Mouse (Mus musculus) liver, adult 2 months (tissue): ENCODE measurements around the gene Celf2. TPM values are rescaled to one million over a fixed set of nuclear protein-coding genes. Genes with fewer than 3 reads are reported as not detected.

Experiments used
- DNase-seq: peaks from one replicate; pipeline ENCODE4 v3.0.0-alpha.2; 2011; ENCODE audit warnings: low read depth, low spot score; ENCODE audit errors: extremely low read depth
- H3K27ac ChIP-seq: fragments of 200-500 bp; replicated peaks from 2 replicates; pipeline ENCODE4 v1.5.1; 2012; ENCODE audit warnings: low read depth, mild to moderate bottlenecking, control low read depth, inconsistent platforms, low read length; ENCODE audit not compliant: insufficient read depth
- H3K27me3 ChIP-seq: fragments of 200-500 bp; 2 replicates; pipeline ENCODE4 v1.6.1; 2012; ENCODE audit warnings: mild to moderate bottlenecking, moderate library complexity, low read length, inconsistent platforms; ENCODE audit not compliant: control insufficient read depth, insufficient read depth
- H3K36me3 ChIP-seq: fragments of 200-500 bp; 2 replicates; pipeline ENCODE4 v1.6.1; 2012; ENCODE audit warnings: low read length, inconsistent platforms; ENCODE audit not compliant: control insufficient read depth, insufficient read depth
- H3K4me1 ChIP-seq: fragments of 200-500 bp; 2 replicates; pipeline ENCODE4 v1.6.1; 2011; ENCODE audit warnings: low read length; ENCODE audit not compliant: control insufficient read depth, insufficient read depth
- H3K4me3 ChIP-seq: fragments of 200-500 bp; 2 replicates; pipeline ENCODE4 v1.5.1; 2011; ENCODE audit warnings: low read depth, mild to moderate bottlenecking, control low read depth, low read length, moderate library complexity; ENCODE audit not compliant: insufficient read depth
- H3K79me2 ChIP-seq: fragments of 200-500 bp; 2 replicates; pipeline ENCODE4 v1.6.1; 2012; ENCODE audit warnings: inconsistent platforms, mild to moderate bottlenecking, low read length, moderate library complexity; ENCODE audit not compliant: control insufficient read depth, insufficient read depth
- H3K9ac ChIP-seq: fragments of 200-500 bp; 2 replicates; pipeline ENCODE4 v1.6.1; 2012; ENCODE audit warnings: low read depth, mild to moderate bottlenecking, control low read depth, inconsistent platforms, low read length
- CTCF ChIP-seq: fragments of 200-500 bp; IDR thresholded peaks from 2 replicates; pipeline ENCODE4 v1.5.1; 2011; ENCODE audit warnings: low read depth, low read length, control low read depth
- POLR2A ChIP-seq: fragments of 200-500 bp; IDR thresholded peaks from 2 replicates; pipeline ENCODE4 v1.6.1; 2011; ENCODE audit warnings: low read length, control low read depth; ENCODE audit not compliant: insufficient read depth; ENCODE audit errors: extremely low read depth
- WGBS: fragments of 180-500 bp; shearing (Covaris S2); methylation state at CpG from one replicate; pipeline ENCODE4 v1.1.7; 2018; 5-methylcytosine and 5-hydroxymethylcytosine counted together
- polyA plus RNA-seq: library from polyadenylated mRNA; depleted of rRNA; stranded (reverse); fragments of >200 nt; gene quantifications from 2 replicates; pipeline ENCODE4 v1.2.3, GENCODE M21; 2012
- total RNA-seq: library from RNA; depleted of rRNA; stranded (reverse); fragments of >200 nt; gene quantifications from 2 replicates; pipeline ENCODE4 v1.2.3, GENCODE M21; 2014

The Celf2 gene
- total and polyA plus RNA-seq, 2 experiments, result 2.9 to 4.7 TPM

- WGBS, result 83% methylated on average over 13 of the region's 13 CpGs
- DNase-seq, result no peak
- H3K4me3 ChIP-seq, result no peak overlapping the region
- no peaks in the 10 kb centered on the region for H3K36me3 ChIP-seq
- no peak overlapping the region for H3K9ac ChIP-seq
- no peaks in the 10 kb centered on the region for H3K27me3 ChIP-seq
- no peaks in the 10 kb centered on the region for H3K79me2 ChIP-seq
- no peak for TF ChIP-seq CTCF
- no peak for TF ChIP-seq POLR2A
- no peaks in the 10 kb centered on the region for H3K4me1 ChIP-seq
- no peak overlapping the region for H3K27ac ChIP-seq
Measured at GRCm38 (mm10) chr2:6505979-6506811, 1003.2 kb downstream of the Celf2 start.

GRCm38 (mm10) chr2:6505531-6505930 lies 1003.8 kb downstream of the Celf2 start:
- H3K4me1 ChIP-seq, result no peaks in the 10 kb centered on the region
- no peak for TF ChIP-seq POLR2A
- DNase-seq, result no peak
- no peaks in the 10 kb centered on the region for H3K36me3 ChIP-seq
- WGBS, result 91% methylated on average over 12 of the region's 12 CpGs
- no peak overlapping the region for H3K4me3 ChIP-seq
- no peak overlapping the region for H3K9ac ChIP-seq
- H3K79me2 ChIP-seq, result no peaks in the 10 kb centered on the region
- H3K27me3 ChIP-seq, result no peaks in the 10 kb centered on the region
- no peak overlapping the region for H3K27ac ChIP-seq

GRCm38 (mm10) chr2:6498101-6498500 lies 1011.3 kb downstream of the Celf2 start:
- no peak overlapping the region for H3K27ac ChIP-seq
- 83% methylated on average over 12 of the region's 12 CpGs for WGBS
- no peak overlapping the region for H3K9ac ChIP-seq
- TF ChIP-seq CTCF (no peak), POLR2A (no peak)
- H3K4me1 ChIP-seq, result no peaks in the 10 kb centered on the region
- H3K36me3 ChIP-seq, result no peaks in the 10 kb centered on the region
- H3K79me2 ChIP-seq, result no peaks in the 10 kb centered on the region
- no peak for DNase-seq
- H3K4me3 ChIP-seq, result no peak overlapping the region
- H3K27me3 ChIP-seq, result no peaks in the 10 kb centered on the region; the same call in 1 of the 2 replicates

- WGBS, result 77% methylated on average over 5 of the region's 5 CpGs
- Histone ChIP-seq H3K27ac (no peak overlapping the region), H3K9ac (no peak overlapping the region), H3K36me3 (no peaks in the 10 kb centered on the region), H3K4me1 (no peaks in the 10 kb centered on the region), H3K27me3 (no peaks in the 10 kb centered on the region; the same call in 1 of the 2 replicates), H3K4me3 (no peak overlapping the region), H3K79me2 (no peaks in the 10 kb centered on the region)
- no peak for TF ChIP-seq CTCF
- no peak for TF ChIP-seq POLR2A
- DNase-seq, result no peak
Measured at GRCm38 (mm10) chr2:6497636-6498035, 1011.7 kb downstream of the Celf2 start.

GRCm38 (mm10) chr2:6493886-6494285 lies 1015.5 kb downstream of the Celf2 start:
- H3K9ac ChIP-seq, result no peak overlapping the region
- H3K79me2 ChIP-seq, result no peaks in the 10 kb centered on the region
- H3K27me3 ChIP-seq, result no peaks in the 10 kb centered on the region; the same call in 1 of the 2 replicates
- WGBS, result 85% methylated on average over 5 of the region's 5 CpGs
- no peaks in the 10 kb centered on the region for H3K4me1 ChIP-seq
- no peak overlapping the region for H3K4me3 ChIP-seq
- H3K36me3 ChIP-seq, result no peaks in the 10 kb centered on the region
- no peak overlapping the region for H3K27ac ChIP-seq
- TF ChIP-seq POLR2A (no peak), CTCF (no peak)
- DNase-seq, result no peak

- WGBS, result 81% methylated on average over 4 of the region's 4 CpGs
- DNase-seq, result no peak
- Histone ChIP-seq H3K4me1 (no peaks in the 10 kb centered on the region), H3K27ac (no peak overlapping the region), H3K79me2 (no peaks in the 10 kb centered on the region), H3K9ac (no peak overlapping the region), H3K27me3 (no peaks in the 10 kb centered on the region), H3K36me3 (no peaks in the 10 kb centered on the region), H3K4me3 (no peak overlapping the region)
- TF ChIP-seq POLR2A (no peak), CTCF (peak; percentile 16; the same call in 1 of the 2 replicates)
Measured at GRCm38 (mm10) chr2:6490870-6491269, 1018.5 kb downstream of the Celf2 start.
